Mouse (Mus musculus) liver, adult 10 weeks (tissue): ENCODE results near the gene Serpina7. TPM values are rescaled to one million over a fixed set of nuclear protein-coding genes. Genes with fewer than 3 reads are reported as not detected.

Experiments
- polyA plus RNA-seq: library from polyadenylated mRNA; stranded (reverse); fragments of 350-450 nt; fragmentation: Illumina TruSeq; extraction: RNeasy Lipid Tissue Mini Kit (QIAGEN cat#74804); gene quantifications from one replicate; pipeline ENCODE4 v1.2.3, GENCODE M21; 2014; ENCODE audit warnings: low read depth, low replicate concordance

Serpina7 gene
- 79.1 TPM for polyA plus RNA-seq

GRCm38 (mm10) chrX:139085077-139085476, at the start of gene Serpina7:
Gene Serpina7, minus strand, starts transcription at chrX:139085236.

GRCm38 (mm10) chrX:139085943-139086342, 907 bp upstream of the Serpina7 start, which contains the start of gene 4930513O06Rik:
Gene 4930513O06Rik, plus strand, starts transcription at chrX:139086243.

Other genes with a start within 250 kb of the Serpina7 start
- gene Nrk, start 170.8 kb downstream of the Serpina7 start, polyA plus RNA-seq, result not detected
- gene 4930513O06Rik, start 1.0 kb upstream of the Serpina7 start, polyA plus RNA-seq, result 1.6 TPM
- not detected for gene 4933428M09Rik, start 94.0 kb upstream of the Serpina7 start, polyA plus RNA-seq
- 0.16 TPM for gene Mum1l1, start 124.8 kb upstream of the Serpina7 start, polyA plus RNA-seq
- gene Trap1a, start 248.4 kb upstream of the Serpina7 start, polyA plus RNA-seq, result not detected